Comparison of ENCODE assay signal across 10 mouse cellular contexts in the genomic region with DNA sequence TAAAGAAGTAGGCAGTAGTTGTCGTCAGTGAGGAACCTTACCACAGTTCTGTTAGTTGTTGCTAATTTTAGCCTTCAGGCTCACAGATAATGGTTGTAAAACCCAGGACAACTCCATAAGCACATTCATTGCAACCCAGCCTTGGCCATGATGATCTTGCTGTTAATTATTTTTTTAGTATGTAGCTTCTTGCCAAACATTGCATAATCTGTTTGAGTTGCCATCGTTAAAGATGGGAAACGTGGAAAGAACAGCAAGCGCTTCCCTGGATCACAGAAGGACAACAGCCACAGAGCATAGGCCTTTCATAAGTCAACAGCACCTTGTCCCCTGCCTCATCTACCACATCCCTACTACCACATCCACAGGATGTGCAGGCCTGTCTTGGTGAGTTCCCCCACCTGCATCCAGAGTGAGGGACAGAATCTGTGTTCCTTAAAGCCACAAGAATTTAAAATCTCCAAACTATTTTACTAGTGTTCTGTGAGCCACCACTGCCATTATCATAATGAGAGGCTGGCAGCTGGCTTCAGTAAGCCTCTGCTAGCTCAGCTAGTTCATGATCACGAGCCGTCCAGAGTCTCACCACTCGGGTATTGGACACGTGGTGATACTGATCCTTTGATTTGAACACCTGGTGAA.
"Had no signal": no experiment of that assay in that cellular context is flagged by ENCODE, and none has a peak within 500 bp of the region (broad histone marks: within the 10 kb centered on the region; RNA-seq: fewer than 3 reads in every experiment).

No protein-coding gene starts in this region.

- ATAC-seq: intestine, embryonic 16.5 days; midbrain, embryonic 13.5 days had no signal

- H3K27me3 ChIP-seq: limb, embryonic 15.5 days; midbrain, embryonic 13.5 days; neural tube, embryonic 15.5 days had no signal

- H3K4me3 ChIP-seq: limb, embryonic 15.5 days; midbrain, embryonic 13.5 days; myocyte; neural tube, embryonic 15.5 days had no signal

- H3K27ac ChIP-seq: limb, embryonic 15.5 days; midbrain, embryonic 13.5 days; neural tube, embryonic 15.5 days had no signal

- H3K9me3 ChIP-seq: limb, embryonic 15.5 days; midbrain, embryonic 13.5 days; neural tube, embryonic 15.5 days had no signal

- H3K4me2 ChIP-seq: limb, embryonic 15.5 days; midbrain, embryonic 13.5 days; neural tube, embryonic 15.5 days had no signal

- H3K4me1 ChIP-seq: limb, embryonic 15.5 days; neural tube, embryonic 15.5 days had no signal

- H3K36me3 ChIP-seq: limb, embryonic 15.5 days; midbrain, embryonic 13.5 days; neural tube, embryonic 15.5 days had no signal

- H3K9ac ChIP-seq: limb, embryonic 15.5 days; midbrain, embryonic 13.5 days; neural tube, embryonic 15.5 days had no signal

- DNase-seq: layer of hippocampus, postnatal 36 days; lung, adult 18-20 months; right cerebral cortex, adult 18-20 months; right cerebral cortex, postnatal 25 days; thymus, postnatal 4 days had no signal
